Mouse (Mus musculus) hindbrain, embryonic 16.5 days (tissue): ENCODE results near the gene Arhgap31. TPM values are rescaled to one million over a fixed set of nuclear protein-coding genes. Genes with fewer than 3 reads are reported as not detected.
A peak's percentile ranks its signal among the peaks of the same experiment; 100 is the strongest.

ENCODE experiments used
- ATAC-seq: fragments of 200-750 bp; cut with Nextera tagmentation; 2 replicates; pipeline ENCODE4 v1.8.0; 2017; ENCODE audit warnings: moderate TSS enrichment, moderate library complexity
- H3K27ac ChIP-seq: fragments of 300-500 bp; sonication (generic); 2 replicates; pipeline ENCODE4 v1.5.1; 2014; ENCODE audit warnings: low read depth, mild to moderate bottlenecking, control low read depth, low read length, moderate library complexity
- H3K27me3 ChIP-seq: fragments of 300-500 bp; sonication (generic); replicated peaks from 2 replicates; pipeline ENCODE4 v1.6.1; 2014; ENCODE audit warnings: low read length; ENCODE audit not compliant: control insufficient read depth, insufficient read depth
- H3K36me3 ChIP-seq: fragments of 300-500 bp; sonication (generic); 2 replicates; pipeline ENCODE4 v1.6.1; 2014; ENCODE audit warnings: mild to moderate bottlenecking, low read length, moderate library complexity, mixed read lengths; ENCODE audit not compliant: control insufficient read depth, insufficient read depth
- H3K4me1 ChIP-seq: fragments of 300-500 bp; sonication (generic); 2 replicates; pipeline ENCODE4 v1.6.1; 2014; ENCODE audit warnings: low read depth, low read length; ENCODE audit not compliant: control insufficient read depth, insufficient read depth
- H3K4me2 ChIP-seq: fragments of 300-500 bp; sonication (generic); 2 replicates; pipeline ENCODE4 v1.6.1; 2014; ENCODE audit warnings: mild to moderate bottlenecking, low read length, control low read depth, moderate library complexity
- H3K4me3 ChIP-seq: fragments of 300-500 bp; sonication (generic); 2 replicates; pipeline ENCODE4 v1.5.1; 2014; ENCODE audit warnings: mild to moderate bottlenecking, low read length, control low read depth, moderate library complexity
- H3K9ac ChIP-seq: fragments of 300-500 bp; sonication (generic); 2 replicates; pipeline ENCODE4 v1.6.1; 2014; ENCODE audit warnings: low read depth, mild to moderate bottlenecking, control low read depth, low read length, moderate library complexity
- H3K9me3 ChIP-seq: fragments of 300-500 bp; sonication (generic); 2 replicates; pipeline ENCODE4 v1.6.1; 2014; ENCODE audit warnings: mild to moderate bottlenecking, low read length, moderate library complexity; ENCODE audit not compliant: control insufficient read depth
- WGBS: fragments of 180-500 bp; shearing (Covaris S2); extraction: QIAGEN DNeasy Blood & Tissue Kit; methylation state at CpG from one replicate; pipeline ENCODE4 v1.1.7; 2014; 5-methylcytosine and 5-hydroxymethylcytosine counted together
- polyA plus RNA-seq: library from polyadenylated mRNA; unstranded; fragments of >200 nt; fragmentation: Nextera tagmentation; extraction: Ambion mirVana; gene quantifications from 2 replicates; pipeline ENCODE4 v1.2.1, GENCODE M21; 2015

Arhgap31 gene
- polyA plus RNA-seq, 1 experiment from 2014 or later = 4.5 TPM

DNA sequence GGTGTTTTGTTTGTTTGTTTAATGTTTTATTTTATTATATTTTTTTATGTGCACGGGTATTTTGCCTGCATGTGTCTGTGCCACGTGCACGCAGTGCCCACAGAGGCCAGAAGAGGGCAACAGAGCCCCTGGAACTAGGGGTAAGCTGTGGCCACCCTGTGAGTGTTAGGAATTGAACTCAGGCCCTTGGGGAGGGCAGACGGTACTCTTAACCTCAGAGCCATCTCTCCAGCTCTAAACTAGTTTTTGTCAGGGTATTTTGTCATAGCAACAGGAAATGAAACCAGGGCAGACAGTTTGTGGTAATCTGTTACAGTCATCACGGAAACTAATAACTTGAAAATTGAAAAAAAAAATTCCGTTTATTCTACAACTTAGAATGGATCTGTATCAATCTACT is 80.9 kb downstream of the Arhgap31 start:
- H3K9ac ChIP-seq = no peak overlapping the region
- H3K4me3 ChIP-seq = no peak overlapping the region
- WGBS = 64% methylated on average over 6 of the region's 6 CpGs
- no peaks in the 10 kb centered on the region for H3K4me1 ChIP-seq
- H3K9me3 ChIP-seq = no peaks in the 10 kb centered on the region
- no peaks in the 10 kb centered on the region for H3K27me3 ChIP-seq
- H3K27ac ChIP-seq = no peak overlapping the region
- no peak overlapping the region for H3K4me2 ChIP-seq
- no peaks in the 10 kb centered on the region for H3K36me3 ChIP-seq
- no peak for ATAC-seq

DNA sequence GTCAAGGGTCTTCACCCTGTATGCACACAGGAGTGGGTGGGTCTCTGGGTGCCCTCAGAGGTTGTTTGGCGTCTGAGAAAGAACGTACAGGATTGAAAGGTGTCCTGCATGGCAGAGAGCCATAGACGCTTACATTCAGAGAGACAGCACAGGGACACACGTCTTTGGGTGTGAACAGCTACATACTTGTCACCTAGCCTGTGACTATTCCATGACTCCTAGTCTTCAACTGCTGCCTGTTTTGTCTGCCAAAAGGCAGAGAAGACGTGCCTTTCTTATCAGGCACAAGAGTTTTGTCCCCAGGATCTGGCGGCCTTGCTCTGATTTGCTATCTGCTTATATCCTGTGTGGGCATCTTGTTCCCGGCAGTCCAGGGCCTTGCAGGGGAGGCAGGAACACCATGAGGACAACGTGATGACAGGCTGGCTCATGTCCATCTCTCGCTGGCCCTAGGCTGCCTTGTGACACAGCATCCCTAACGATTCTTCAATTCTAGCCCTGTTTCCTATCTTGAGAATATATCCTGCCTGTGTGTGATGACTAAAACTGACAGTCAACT is 87.2 kb downstream of the Arhgap31 start:
- H3K27ac ChIP-seq = no peak overlapping the region
- no peak overlapping the region for H3K9ac ChIP-seq
- no peak overlapping the region for H3K4me3 ChIP-seq
- no peaks in the 10 kb centered on the region for H3K9me3 ChIP-seq
- no peaks in the 10 kb centered on the region for H3K4me1 ChIP-seq
- no peak overlapping the region for H3K4me2 ChIP-seq
- ATAC-seq = no peak
- H3K27me3 ChIP-seq = no peaks in the 10 kb centered on the region
- no peaks in the 10 kb centered on the region for H3K36me3 ChIP-seq
- 80% methylated on average over 10 of the region's 10 CpGs for WGBS

DNA sequence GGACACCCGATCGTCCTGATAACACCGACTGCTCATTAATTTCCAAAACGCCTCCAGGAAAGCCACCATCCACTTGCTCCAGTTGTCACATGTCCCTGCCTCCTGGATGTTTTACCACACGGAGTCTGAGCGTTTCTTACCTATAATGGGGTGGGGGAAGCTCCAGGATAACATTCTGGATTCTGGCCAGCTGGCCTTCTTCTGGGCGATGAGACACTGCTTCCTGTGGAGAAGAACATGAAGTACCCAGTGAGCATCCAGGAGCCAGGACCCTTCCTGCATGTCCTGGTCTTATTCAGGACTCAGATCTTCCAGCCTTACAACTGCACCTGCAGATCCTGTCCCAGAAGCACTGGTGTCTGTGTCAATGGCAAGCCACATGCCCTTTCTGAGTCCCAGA is 87.7 kb downstream of the Arhgap31 start:
- no peak overlapping the region for H3K4me2 ChIP-seq
- ATAC-seq = no peak
- 91% methylated on average over 7 of the region's 7 CpGs for WGBS

DNA sequence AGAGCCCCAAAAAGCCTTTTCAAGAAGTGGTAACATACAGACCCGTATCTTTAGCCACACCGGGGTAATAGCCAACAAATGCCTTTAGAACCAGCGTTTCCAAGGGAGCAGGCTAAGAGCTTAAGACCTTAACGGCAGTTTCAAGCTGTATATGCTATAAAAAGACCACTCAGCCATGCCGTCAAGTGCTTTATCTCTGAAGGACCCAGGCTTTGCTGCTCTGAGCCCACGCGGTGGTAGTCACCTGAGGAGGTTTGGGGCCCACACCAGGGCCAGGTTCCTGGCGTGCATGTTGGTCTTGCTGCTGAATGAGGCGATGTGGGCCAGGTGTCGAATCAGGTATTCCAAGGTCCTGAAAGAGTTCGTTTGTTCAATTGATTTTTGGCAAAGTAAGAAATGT is 88.8 kb downstream of the Arhgap31 start:
- Histone ChIP-seq H3K4me1 (no peaks in the 10 kb centered on the region), H3K27ac (no peak overlapping the region), H3K27me3 (no peaks in the 10 kb centered on the region), H3K4me2 (no peak overlapping the region), H3K4me3 (no peak overlapping the region), H3K36me3 (no peaks in the 10 kb centered on the region), H3K9ac (no peak overlapping the region), H3K9me3 (no peaks in the 10 kb centered on the region)
- ATAC-seq = no peak
- WGBS = 87% methylated on average over 11 of the region's 11 CpGs

More for the DNA sequence above, 87.7 kb downstream of the Arhgap31 start:
- Histone ChIP-seq H3K27ac (no peak overlapping the region), H3K9me3 (no peaks in the 10 kb centered on the region), H3K4me1 (no peaks in the 10 kb centered on the region), H3K4me3 (no peak overlapping the region), H3K27me3 (no peaks in the 10 kb centered on the region), H3K9ac (no peak overlapping the region), H3K36me3 (no peaks in the 10 kb centered on the region)

DNA sequence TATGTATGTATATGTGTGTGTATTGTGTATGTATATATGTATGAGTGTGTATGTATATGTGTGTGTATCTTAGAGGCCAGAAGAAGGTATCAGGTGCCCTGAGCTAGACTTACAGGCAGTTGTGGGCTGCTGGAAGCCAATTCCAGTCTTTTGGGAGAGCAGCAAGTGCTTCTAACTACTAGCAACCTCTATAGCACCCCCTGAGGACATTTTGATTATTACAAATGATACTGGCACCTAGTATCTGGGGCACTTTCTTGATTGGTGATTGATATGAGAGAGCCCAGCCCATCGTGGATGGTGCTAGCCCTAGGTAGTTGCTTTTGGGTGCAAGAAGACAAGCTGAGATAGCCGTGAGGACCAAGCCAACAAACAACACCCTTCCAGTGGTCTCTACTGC is 90.8 kb downstream of the Arhgap31 start:
- H3K36me3 ChIP-seq = no peaks in the 10 kb centered on the region
- WGBS = 80% methylated on average over 2 of the region's 2 CpGs
- H3K27ac ChIP-seq = no peak overlapping the region
- H3K4me2 ChIP-seq = no peak overlapping the region
- no peak overlapping the region for H3K4me3 ChIP-seq
- no peaks in the 10 kb centered on the region for H3K4me1 ChIP-seq
- H3K27me3 ChIP-seq = no peaks in the 10 kb centered on the region
- H3K9me3 ChIP-seq = no peaks in the 10 kb centered on the region
- ATAC-seq = no peak
- no peak overlapping the region for H3K9ac ChIP-seq

DNA sequence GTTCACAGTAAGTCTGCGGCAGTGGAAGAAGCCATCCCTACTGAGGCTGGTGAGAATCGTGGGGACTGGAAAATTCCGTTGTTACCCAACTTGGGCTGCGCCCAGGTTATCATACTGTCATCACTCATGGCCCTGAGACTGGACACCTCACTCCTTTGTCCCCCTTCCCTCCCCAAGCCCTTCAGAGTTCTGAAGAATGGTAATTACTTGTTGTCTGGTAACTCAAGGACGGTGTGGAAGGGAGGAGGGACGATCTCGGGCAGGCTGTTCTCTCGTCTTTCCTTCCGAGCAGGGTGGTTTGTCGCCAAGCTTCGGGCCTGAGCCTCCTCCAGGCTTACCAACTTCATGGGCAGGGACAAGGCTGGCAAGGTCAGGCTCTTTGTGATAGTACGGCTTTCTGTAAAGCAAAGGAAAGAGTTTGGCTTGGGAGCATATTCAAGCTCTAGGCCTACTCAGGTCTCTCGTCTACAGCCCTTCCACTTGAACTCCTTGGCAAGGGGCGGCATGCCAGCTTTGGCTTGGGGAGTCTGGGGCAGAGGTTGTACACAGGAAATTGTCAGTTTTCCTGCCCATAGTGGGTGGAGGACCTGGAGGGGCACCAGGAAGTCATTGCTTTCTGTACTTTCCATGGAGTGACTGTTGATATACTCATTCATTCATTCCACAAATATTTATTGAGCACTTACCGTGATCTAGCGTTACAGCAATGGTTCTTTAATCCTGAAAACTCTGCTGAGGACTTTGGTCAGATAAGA is 92.2 kb downstream of the Arhgap31 start:
- Histone ChIP-seq H3K27me3 (no peaks in the 10 kb centered on the region), H3K9me3 (no peaks in the 10 kb centered on the region), H3K9ac (no peak overlapping the region), H3K4me1 (no peaks in the 10 kb centered on the region), H3K27ac (no peak overlapping the region), H3K4me2 (no peak overlapping the region), H3K4me3 (no peak overlapping the region), H3K36me3 (no peaks in the 10 kb centered on the region)
- 95% methylated on average over 16 of the region's 16 CpGs for WGBS
- no peak for ATAC-seq

DNA sequence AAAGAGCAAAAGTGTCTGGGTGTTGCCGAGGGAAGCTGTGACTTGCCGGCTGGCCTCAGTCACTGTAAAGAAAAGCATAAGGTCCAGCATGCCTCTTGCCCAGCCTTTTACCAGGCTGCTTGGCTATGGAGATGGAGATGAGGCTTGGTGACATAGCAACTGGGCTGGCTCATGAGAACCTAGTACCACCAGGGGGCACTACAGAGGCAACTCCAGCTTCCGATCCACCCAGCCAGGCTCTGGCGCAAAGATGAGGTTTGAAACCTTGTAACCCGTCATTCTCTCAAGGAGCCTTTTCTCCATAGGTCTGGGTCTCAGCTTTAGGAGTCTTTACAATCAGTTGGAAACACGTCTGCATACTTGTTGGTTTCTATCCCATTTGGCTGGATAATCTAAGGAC is 94.0 kb downstream of the Arhgap31 start:
- Histone ChIP-seq H3K4me3 (no peak overlapping the region), H3K9me3 (no peaks in the 10 kb centered on the region), H3K4me1 (no peaks in the 10 kb centered on the region), H3K4me2 (no peak overlapping the region), H3K27me3 (no peaks in the 10 kb centered on the region), H3K36me3 (no peaks in the 10 kb centered on the region), H3K27ac (no peak overlapping the region), H3K9ac (no peak overlapping the region; the same call in 1 of the 2 replicates)
- peak; percentile 69 for ATAC-seq
- 24% methylated on average over 6 of the region's 6 CpGs for WGBS

DNA sequence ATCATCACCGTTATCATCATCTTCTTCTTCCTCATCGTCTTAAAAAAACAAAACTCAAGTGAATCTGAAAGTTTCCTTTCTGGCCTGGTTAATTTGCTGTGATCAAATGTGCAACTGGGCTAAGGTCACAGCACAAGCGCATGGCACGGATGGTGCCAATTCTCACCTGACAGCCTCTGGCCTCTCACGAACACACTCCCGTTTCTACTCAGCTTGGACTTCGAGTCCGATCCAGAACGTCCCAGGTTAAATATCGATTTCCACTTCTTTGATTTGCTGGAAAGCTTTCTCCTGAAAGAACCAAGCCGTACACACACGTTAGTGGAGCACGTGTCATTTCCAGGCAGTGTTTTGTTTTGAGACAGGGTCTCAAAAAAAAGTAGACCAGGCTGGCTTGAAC is 95.1 kb downstream of the Arhgap31 start:
- Histone ChIP-seq H3K36me3 (no peaks in the 10 kb centered on the region), H3K9me3 (no peaks in the 10 kb centered on the region), H3K27ac (no peak overlapping the region), H3K27me3 (no peaks in the 10 kb centered on the region), H3K4me2 (no peak overlapping the region), H3K9ac (no peak overlapping the region), H3K4me3 (no peak overlapping the region), H3K4me1 (no peaks in the 10 kb centered on the region)
- WGBS = 97% methylated on average over 13 of the region's 13 CpGs
- ATAC-seq = no peak

DNA sequence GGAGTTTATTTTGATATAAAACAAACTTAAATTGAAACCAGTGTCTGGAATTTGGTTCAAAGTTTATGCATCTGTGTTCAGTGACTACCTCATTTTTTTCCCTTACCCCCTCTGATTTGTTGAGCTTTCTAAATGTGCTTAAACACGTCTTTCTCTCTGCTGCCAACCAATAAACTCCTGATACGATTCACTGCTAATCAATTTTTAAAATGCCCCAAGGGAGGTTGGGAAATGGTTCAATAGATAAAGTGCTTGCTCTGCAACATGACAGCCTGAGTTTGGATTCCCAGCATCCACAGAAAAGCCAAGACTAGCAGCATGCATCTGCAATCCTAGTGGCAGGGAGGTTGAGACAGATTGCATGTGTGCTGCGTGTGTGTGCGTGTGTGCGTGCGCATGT is 99.4 kb downstream of the Arhgap31 start:
- Histone ChIP-seq H3K9ac (no peak overlapping the region), H3K9me3 (no peaks in the 10 kb centered on the region), H3K4me3 (no peak overlapping the region), H3K4me2 (no peak overlapping the region), H3K4me1 (no peaks in the 10 kb centered on the region; the same call in 1 of the 2 replicates), H3K36me3 (no peaks in the 10 kb centered on the region; the same call in 1 of the 2 replicates), H3K27me3 (no peaks in the 10 kb centered on the region), H3K27ac (no peak overlapping the region)
- WGBS = 82% methylated on average over 6 of the region's 6 CpGs
- no peak for ATAC-seq
